Mouse (Mus musculus): ENCODE data around the gene Krtap5-4. TPM values are rescaled to one million over a fixed set of nuclear protein-coding genes. Genes with fewer than 3 reads are reported as not detected.
"Not testable (repeated sequence)": the region's sequence is repeated elsewhere in the genome, so short reads cannot be mapped to it uniquely, and the experiment has no call there.

Krtap5-4 gene
- polyA plus RNA-seq (2015; fragmentation: Nextera tagmentation; extraction: Ambion mirVana) = not detected in 2 replicates

DNA sequence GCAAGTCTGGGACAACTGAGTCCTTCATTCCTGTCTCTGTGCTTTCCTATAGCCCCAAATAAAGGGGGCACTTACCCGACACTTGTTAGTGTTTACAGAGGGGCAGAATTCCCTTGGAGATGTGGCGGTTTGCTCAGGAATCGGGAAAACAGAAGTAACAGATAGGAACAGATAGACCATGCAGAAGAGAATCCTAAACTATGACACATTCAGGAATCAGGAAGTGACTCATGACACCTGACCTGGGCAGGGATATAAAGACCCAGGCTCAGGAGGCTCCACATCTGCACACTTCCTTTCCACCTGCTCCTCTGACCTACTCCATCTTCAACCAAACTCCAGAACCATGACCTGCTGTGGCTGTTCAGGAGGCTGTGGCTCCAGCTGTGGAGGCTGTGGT is at the start of gene Krtap5-4:
Krtap5-4 (plus strand) TSS at position 301 of the 400 bp plus-strand sequence.
- Histone ChIP-seq H3K27me3 (replicated peaks) (no peaks in the 10 kb centered on the region), H3K36me3 (replicated peaks) (no peaks in the 10 kb centered on the region)
- 72% methylated on average over 3 of the region's 3 CpGs for WGBS

GRCm38 (mm10) chr7:142255517-142255916 is 47.8 kb upstream of the Krtap5-4 start:
- no peak overlapping the region for H3K4me3 ChIP-seq
- 0% methylated on average over 2 of the region's 2 CpGs for WGBS
- no peak for ATAC-seq (replicated peaks)
- no peak overlapping the region for H3K27ac ChIP-seq
- H3K9me3 ChIP-seq = no peaks in the 10 kb centered on the region
- no peaks in the 10 kb centered on the region for H3K36me3 ChIP-seq (replicated peaks)
- no peak overlapping the region for H3K4me2 ChIP-seq
- no peak overlapping the region for H3K9ac ChIP-seq
- no peaks in the 10 kb centered on the region for H3K27me3 ChIP-seq (replicated peaks)
- no peaks in the 10 kb centered on the region for H3K4me1 ChIP-seq

More for the DNA sequence above, at the start of gene Krtap5-4:
- Histone ChIP-seq H3K4me3 (no peak within 1 kb of the TSS), H3K4me1 (no peaks in the 10 kb centered on the region), H3K4me2 (no peak within 1 kb of the TSS), H3K27ac (no peak within 1 kb of the TSS), H3K9me3 (no peaks in the 10 kb centered on the region), H3K9ac (no peak within 1 kb of the TSS)
- ATAC-seq (replicated peaks) = no peak

- not testable (repeated sequence) for ATAC-seq (replicated peaks); H3K9me3 ChIP-seq; H3K4me3 ChIP-seq; H3K4me2 ChIP-seq; H3K27ac ChIP-seq; H3K36me3 ChIP-seq (replicated peaks); H3K4me1 ChIP-seq; H3K27me3 ChIP-seq (replicated peaks); H3K9ac ChIP-seq
- 54% methylated on average over 1 of the region's 1 CpGs for WGBS
Measured at GRCm38 (mm10) chr7:142258254-142258653, 45.1 kb upstream of the Krtap5-4 start, which contains the start of gene Gm2431. TSS of gene Gm2431 (minus strand) at chr7:142258354.

DNA sequence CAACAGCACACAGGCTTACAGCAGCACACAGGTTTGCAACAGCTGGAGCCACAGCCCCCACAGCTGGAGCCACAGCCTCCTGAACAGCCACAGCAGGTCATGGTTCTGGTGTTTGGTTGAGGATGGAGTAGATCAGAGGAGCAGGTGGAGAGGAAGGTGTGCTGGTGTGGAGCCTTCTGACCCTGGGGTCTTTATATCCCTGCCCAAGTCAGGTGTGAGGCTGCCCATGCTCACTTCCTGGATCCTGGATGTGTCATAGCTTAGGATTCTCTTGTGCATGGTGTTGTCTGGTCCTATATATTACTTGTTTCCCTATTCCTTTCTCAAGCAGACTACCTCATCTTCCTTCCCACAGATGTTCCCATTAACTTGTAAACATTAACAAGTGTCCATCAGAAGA is 29.1 kb upstream of the Krtap5-4 start, which contains the start of gene Gm4559:
Gm4559 (minus strand) TSS at position 101 of the 400 bp plus-strand sequence.
- not testable (repeated sequence) for H3K9ac ChIP-seq; H3K27ac ChIP-seq; H3K27me3 ChIP-seq (replicated peaks); H3K36me3 ChIP-seq (replicated peaks); H3K9me3 ChIP-seq; H3K4me3 ChIP-seq; H3K4me2 ChIP-seq; H3K4me1 ChIP-seq; ATAC-seq (replicated peaks)

- not testable (repeated sequence) for H3K4me1 ChIP-seq; H3K4me2 ChIP-seq; H3K4me3 ChIP-seq; ATAC-seq (replicated peaks); H3K9ac ChIP-seq; H3K9me3 ChIP-seq; H3K36me3 ChIP-seq (replicated peaks); H3K27ac ChIP-seq
- H3K27me3 ChIP-seq (replicated peaks) = peaks cover 15% of the 10 kb centered on the region
- 0% methylated on average over 3 of the region's 3 CpGs for WGBS
Measured at GRCm38 (mm10) chr7:142278183-142278582, 25.2 kb upstream of the Krtap5-4 start.

DNA sequence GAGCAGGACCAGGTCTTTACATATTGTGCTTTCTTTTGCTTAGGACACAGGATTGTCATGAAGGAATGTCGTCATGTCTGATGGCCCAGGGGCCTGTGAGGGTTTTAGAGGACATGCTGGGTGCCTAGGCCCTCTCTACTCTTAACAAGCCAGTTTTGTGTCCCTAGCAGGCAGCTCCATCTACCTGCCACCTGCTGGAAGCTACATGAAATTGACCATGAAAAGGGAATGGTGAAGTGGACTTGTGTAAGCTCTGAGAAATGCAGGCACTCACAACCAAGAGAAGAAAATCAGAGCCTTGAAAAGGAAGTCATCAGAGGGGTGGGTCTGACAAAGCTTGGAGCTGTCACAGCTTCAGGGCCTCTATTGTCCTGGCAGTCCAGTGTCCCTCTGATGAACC is 24.1 kb upstream of the Krtap5-4 start:
- H3K27ac ChIP-seq; H3K36me3 ChIP-seq (replicated peaks); H3K4me3 ChIP-seq; H3K9me3 ChIP-seq; H3K9ac ChIP-seq; ATAC-seq (replicated peaks); H3K4me2 ChIP-seq: not testable (repeated sequence)
- Histone ChIP-seq H3K4me1 (peaks cover 12% of the 10 kb centered on the region), H3K27me3 (replicated peaks) (peaks cover 16% of the 10 kb centered on the region)
- WGBS = 65% methylated on average over 1 of the region's 1 CpGs

GRCm38 (mm10) chr7:142282847-142283246 is 20.5 kb upstream of the Krtap5-4 start:
- not testable (repeated sequence) for H3K9ac ChIP-seq; ATAC-seq (replicated peaks); H3K27ac ChIP-seq; H3K36me3 ChIP-seq (replicated peaks); H3K9me3 ChIP-seq; H3K4me3 ChIP-seq
- Histone ChIP-seq H3K4me2 (peak overlapping the region; percentile 70; the same call in 1 of the 2 replicates), H3K4me1 (peaks cover 18% of the 10 kb centered on the region), H3K27me3 (replicated peaks) (peaks cover 16% of the 10 kb centered on the region)
- 17% methylated on average over 2 of the region's 2 CpGs for WGBS

DNA sequence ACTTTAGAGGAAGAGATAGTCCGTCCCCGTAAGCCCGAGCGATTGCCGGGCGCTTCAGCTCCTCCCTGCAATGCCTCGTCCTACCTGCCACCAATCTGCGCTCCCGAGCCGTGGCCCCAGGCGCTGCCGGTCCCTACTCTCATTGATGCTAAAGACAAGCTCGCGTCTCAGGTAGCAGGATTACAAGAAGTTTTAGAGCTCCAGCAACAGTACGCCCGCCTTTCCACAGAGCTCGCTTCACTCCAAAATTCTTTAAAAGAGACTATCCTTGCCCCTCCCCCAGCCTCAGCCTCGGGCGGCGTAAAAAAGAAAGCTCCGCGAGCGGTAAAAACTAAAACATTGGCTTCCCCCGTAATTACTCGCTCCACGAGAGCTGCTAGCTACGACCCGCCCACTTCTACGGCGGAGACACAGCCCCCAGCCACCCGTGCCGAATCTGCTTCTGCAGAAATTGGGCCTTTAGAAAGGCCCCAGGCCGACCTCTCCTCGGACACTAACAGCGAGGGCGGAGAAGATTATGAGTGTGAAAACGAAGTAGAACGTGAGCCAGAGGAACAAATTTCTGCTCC is 19.2 kb upstream of the Krtap5-4 start:
- H3K4me2 ChIP-seq = peak overlapping the region; percentile 70
- H3K9me3 ChIP-seq = no peaks in the 10 kb centered on the region
- no peaks in the 10 kb centered on the region for H3K36me3 ChIP-seq (replicated peaks)
- peak overlapping the region; percentile 38 for H3K9ac ChIP-seq
- H3K27me3 ChIP-seq (replicated peaks) = peaks cover 16% of the 10 kb centered on the region
- ATAC-seq (replicated peaks) = peak; percentile 65
- under 1% methylated on average over 38 of the region's 38 CpGs for WGBS
- H3K27ac ChIP-seq = peak overlapping the region; percentile 76
- H3K4me1 ChIP-seq = peaks cover 18% of the 10 kb centered on the region
- peak overlapping the region; percentile 44 for H3K4me3 ChIP-seq

GRCm38 (mm10) chr7:142284615-142285080 is 18.7 kb upstream of the Krtap5-4 start:
- H3K9ac ChIP-seq = peak overlapping the region; percentile 38
- peak overlapping the region; percentile 44 for H3K4me3 ChIP-seq
- peaks cover 18% of the 10 kb centered on the region for H3K4me1 ChIP-seq
- under 1% methylated on average over 19 of the region's 19 CpGs for WGBS
- H3K9me3 ChIP-seq = no peaks in the 10 kb centered on the region
- H3K36me3 ChIP-seq (replicated peaks) = no peaks in the 10 kb centered on the region
- peaks cover 16% of the 10 kb centered on the region for H3K27me3 ChIP-seq (replicated peaks)
- peak; percentile 87 for ATAC-seq (replicated peaks)
- peak overlapping the region; percentile 70 for H3K4me2 ChIP-seq
- peak overlapping the region; percentile 76 for H3K27ac ChIP-seq

GRCm38 (mm10) chr7:142285130-142285835 is 18.1 kb upstream of the Krtap5-4 start:
- ATAC-seq (replicated peaks) = peak; percentile 88
- Histone ChIP-seq H3K9me3 (no peaks in the 10 kb centered on the region), H3K9ac (peak overlapping the region; percentile 31), H3K4me2 (peak overlapping the region; percentile 70), H3K27ac (peak overlapping the region; percentile 76), H3K27me3 (replicated peaks) (peaks cover 16% of the 10 kb centered on the region), H3K36me3 (replicated peaks) (no peaks in the 10 kb centered on the region), H3K4me3 (peak overlapping the region; percentile 44), H3K4me1 (peaks cover 18% of the 10 kb centered on the region)
- WGBS = 22% methylated on average over 23 of the region's 23 CpGs

GRCm38 (mm10) chr7:142285910-142286612 is 17.3 kb upstream of the Krtap5-4 start:
- H3K36me3 ChIP-seq (replicated peaks); H3K4me3 ChIP-seq; H3K9me3 ChIP-seq; H3K9ac ChIP-seq; ATAC-seq (replicated peaks); H3K27ac ChIP-seq: not testable (repeated sequence)
- peaks cover 18% of the 10 kb centered on the region for H3K4me1 ChIP-seq
- WGBS = 84% methylated on average over 9 of the region's 9 CpGs
- 0 out of 2 replicates have a peak overlapping the region, but pooled peaks have one; percentile 70 for H3K4me2 ChIP-seq
- peaks cover 16% of the 10 kb centered on the region for H3K27me3 ChIP-seq (replicated peaks)

- H3K4me3 ChIP-seq; H3K27me3 ChIP-seq (replicated peaks); ATAC-seq (replicated peaks); H3K4me2 ChIP-seq; H3K9ac ChIP-seq; H3K9me3 ChIP-seq; H3K27ac ChIP-seq; H3K36me3 ChIP-seq (replicated peaks); H3K4me1 ChIP-seq: not testable (repeated sequence)
- WGBS = 0% methylated on average over 2 of the region's 2 CpGs
Measured at GRCm38 (mm10) chr7:142293851-142294250, 9.5 kb upstream of the Krtap5-4 start.
